Mouse (Mus musculus) gastrocnemius, postnatal 14 days (tissue): ENCODE measurements around the gene Pxn. TPM values are rescaled to one million over a fixed set of nuclear protein-coding genes. Genes with fewer than 3 reads are reported as not detected.

Experiments
- DNase-seq: peaks from one replicate; pipeline ENCODE4 v3.0.0; 2021; ENCODE audit warnings: mixed read lengths
- intact Hi-C: fragments of 180-260 bp; cut with DNase I; formaldehyde crosslinking; loops from one replicate; pipeline ENCODE4 v1.15.1; 2025; ENCODE audit warnings: low total_unique reads
- total RNA-seq, 2 experiments: library from RNA; stranded (reverse); gene quantifications; 2 replicates each; pipeline ENCODE4 v1.2.3; 2021

Gene Pxn
- total RNA-seq, 2 experiments from 2014 or later: 80.6 to 83.4 TPM

DNA sequence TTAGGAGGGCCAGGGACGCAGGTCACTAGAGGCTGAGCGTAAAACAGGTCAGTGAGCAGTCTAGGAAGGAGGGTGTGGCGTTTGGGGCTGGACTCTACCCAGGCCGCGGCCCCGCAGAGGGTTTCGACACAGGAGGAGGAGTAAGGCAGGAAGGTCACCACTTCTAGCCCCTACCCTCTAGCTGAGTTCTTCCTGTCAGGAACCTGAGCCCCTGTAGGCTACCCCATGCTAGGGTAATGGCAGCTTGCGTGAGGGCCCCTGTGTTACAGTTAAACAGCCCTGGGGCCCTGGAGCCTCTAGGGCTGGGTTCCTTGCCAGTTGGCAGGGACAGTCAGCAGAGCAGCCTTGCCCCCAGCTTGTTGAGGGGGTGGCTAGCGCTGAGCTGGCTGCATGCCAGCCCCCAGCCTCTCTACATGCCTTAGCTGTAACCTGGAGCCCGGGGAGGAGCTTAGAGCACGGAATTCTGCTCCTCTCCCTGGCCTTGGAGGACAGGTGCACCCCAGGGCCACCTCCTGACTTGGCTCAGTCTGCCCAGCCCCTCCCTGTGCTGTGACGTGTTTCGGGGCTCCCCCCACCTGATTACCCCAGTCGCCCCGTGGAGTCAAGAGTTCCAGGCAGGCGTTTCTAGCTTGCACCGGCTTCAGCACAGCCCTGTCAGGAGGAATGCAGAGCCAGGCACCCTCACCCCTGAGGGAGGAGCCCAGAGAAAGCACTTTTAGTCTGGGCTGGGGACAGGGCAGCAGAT lies 37.2 kb downstream of the Pxn start:
- peak; percentile 64 for DNase-seq
- intact Hi-C loops: no loop called here

DNA sequence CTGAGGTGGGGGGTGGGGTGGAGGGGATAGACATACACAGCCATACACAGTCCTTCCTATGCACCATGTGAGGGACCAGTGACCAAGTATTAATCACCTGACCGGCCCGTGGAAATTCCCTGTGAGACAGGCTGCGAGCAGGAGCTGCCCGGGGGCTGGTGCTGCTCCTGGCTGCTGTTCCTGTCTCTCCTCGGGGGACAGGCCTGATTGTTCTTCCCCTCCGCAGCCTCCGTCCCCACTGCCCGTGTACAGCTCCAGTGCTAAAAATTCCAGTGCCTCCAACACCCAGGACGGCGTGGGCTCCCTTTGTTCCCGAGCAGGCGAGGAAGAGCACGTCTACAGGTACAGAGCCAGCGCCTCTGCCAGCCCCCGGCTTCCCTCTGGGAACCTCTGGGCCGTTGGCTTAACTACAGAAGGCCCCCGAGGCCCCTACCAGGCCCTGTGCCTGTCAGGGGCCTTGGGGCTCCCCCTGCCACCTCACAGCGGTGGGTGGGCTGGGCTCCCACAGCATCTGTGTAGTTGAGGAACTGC lies 38.2 kb downstream of the Pxn start:
- DNase-seq: no peak

DNA sequence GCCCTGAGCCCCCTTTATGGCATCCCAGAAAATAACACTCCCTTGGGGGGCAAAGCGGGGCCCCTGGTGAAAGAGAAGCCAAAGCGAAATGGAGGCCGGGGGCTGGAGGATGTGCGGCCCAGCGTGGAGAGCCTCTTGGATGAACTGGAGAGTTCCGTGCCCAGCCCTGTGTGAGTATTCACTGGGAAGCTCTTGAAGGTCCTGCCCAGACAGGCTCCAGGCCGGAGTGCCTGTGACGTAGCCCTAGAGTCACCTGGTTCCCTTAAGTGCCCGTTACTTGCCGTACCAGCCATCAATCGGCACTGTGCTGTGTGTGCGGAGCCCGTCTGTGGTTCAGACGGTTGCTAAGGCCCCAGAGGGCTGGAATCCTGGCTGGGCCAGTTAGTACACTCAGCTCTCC lies 39.2 kb downstream of the Pxn start:
- no peak for DNase-seq
- intact Hi-C loops: no loop called here

More for the DNA sequence above, 38.2 kb downstream of the Pxn start:
- intact Hi-C loops: no loop called here

DNA sequence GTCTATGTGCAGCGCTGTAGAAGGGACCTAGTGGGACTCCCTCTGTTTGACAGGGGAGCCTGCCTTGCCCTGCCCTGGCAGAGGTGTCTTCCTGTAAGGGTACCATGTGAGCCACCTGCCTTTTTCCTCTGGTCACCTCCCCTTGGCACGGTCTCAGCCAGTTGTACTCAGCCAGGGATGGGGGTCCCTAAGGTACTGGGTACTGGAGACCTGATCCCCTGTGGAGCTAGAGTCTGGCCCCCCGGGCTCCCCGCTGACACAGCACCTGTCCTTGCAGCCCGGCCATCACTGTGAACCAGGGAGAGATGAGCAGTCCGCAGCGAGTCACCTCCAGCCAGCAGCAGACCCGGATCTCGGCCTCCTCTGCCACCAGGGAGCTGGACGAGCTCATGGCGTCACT lies 40.1 kb downstream of the Pxn start:
- DNase-seq: no peak
- intact Hi-C loops: no loop called here

DNA sequence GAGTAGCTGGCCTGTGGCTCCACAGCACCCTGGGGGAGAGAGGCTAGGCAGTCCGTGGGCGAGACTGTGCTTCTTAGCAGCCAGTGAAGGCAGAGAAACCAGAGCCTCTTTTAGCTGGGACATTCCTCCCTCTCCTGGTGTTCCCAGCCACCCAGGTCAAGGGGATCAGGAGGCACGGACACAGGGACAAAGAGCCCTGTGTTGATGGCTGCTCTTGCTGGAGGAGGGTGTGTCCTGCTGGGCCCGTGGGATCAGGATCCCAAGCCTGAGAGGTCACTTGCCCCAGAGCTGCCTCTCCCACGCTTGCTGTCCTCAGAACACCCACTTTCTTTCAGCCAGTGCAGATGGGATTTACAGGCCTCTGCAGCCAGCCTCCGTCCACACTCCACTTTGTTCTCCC lies 40.5 kb downstream of the Pxn start:
- intact Hi-C loops: no loop called here

DNA sequence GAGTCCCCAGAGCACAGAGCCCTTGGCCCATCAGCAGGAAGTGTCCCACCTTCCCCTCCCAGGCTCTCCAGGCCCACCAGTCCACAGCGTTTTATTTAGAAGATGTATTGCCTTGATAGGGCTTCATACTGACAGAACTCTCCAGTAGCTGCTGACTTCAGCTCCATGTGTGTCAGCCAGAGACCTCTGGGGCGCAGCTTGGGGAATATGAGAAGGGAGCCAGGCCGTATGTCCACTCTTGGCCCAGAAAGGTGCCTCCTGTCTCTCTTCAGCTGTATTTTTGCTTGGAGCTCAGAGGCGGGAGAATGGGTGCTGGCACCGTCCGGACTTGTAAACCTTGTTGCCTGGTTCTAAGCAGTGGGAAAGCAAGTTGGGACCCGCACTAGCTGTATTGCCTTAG lies 40.9 kb downstream of the Pxn start:
- DNase-seq: no peak

More for the DNA sequence above, 40.5 kb downstream of the Pxn start:
- no peak for DNase-seq

GRCm38 (mm10) chr5:115548501-115549285 lies 42.2 kb downstream of the Pxn start:
- intact Hi-C loops: no loop called here
- no peak for DNase-seq

More for the DNA sequence above, 40.9 kb downstream of the Pxn start:
- intact Hi-C loops: no loop called here

GRCm38 (mm10) chr5:115550482-115551005 lies 44.1 kb downstream of the Pxn start:
- intact Hi-C loops: loop anchor here (5.0 kb wide), 1 partner anchor 48 kb away; no protein-coding TSS in a partner anchor

DNA sequence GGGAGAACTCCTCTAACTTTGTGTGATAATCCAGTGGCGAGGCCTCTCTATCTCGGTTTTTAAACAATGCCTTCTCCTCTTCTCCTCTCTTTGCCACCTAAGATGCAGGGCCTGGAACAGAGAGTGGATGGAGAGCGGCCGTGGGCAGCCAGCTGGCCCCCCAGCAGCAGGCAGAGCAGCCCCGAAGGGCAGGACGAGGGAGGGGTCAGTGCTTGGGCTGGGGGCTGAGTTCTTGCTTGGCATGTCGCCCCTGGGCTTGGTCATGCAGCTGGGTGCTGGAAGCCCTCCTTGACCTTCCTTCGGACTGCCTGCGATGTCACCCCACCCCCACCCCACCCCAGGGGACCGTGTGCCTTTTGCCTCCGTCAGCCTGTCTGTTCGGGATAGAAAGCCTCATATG lies 44.9 kb downstream of the Pxn start:
- no peak for DNase-seq
- intact Hi-C loops: loop anchor here (5.0 kb wide), 1 partner anchor 49 kb away; no protein-coding TSS in a partner anchor

More at GRCm38 (mm10) chr5:115550482-115551005, 44.1 kb downstream of the Pxn start:
- no peak for DNase-seq

DNA sequence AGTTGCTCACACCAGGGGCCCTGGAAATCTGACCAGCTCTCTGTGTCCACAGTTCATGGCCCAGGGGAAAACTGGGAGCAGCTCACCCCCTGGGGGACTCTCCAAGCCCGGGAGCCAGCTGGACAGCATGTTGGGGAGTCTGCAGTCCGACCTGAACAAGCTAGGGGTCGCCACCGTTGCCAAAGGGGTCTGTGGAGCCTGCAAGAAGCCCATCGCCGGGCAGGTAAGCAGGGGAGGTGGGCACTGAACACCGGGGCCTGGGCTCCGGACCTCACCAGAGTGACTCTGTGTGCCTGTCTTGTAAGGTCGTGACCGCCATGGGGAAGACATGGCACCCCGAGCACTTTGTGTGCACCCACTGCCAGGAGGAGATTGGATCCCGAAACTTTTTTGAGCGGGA lies 45.3 kb downstream of the Pxn start:
- intact Hi-C loops: loop anchor here (5.0 kb wide), 1 partner anchor 49 kb away; no protein-coding TSS in a partner anchor
- no peak for DNase-seq

DNA sequence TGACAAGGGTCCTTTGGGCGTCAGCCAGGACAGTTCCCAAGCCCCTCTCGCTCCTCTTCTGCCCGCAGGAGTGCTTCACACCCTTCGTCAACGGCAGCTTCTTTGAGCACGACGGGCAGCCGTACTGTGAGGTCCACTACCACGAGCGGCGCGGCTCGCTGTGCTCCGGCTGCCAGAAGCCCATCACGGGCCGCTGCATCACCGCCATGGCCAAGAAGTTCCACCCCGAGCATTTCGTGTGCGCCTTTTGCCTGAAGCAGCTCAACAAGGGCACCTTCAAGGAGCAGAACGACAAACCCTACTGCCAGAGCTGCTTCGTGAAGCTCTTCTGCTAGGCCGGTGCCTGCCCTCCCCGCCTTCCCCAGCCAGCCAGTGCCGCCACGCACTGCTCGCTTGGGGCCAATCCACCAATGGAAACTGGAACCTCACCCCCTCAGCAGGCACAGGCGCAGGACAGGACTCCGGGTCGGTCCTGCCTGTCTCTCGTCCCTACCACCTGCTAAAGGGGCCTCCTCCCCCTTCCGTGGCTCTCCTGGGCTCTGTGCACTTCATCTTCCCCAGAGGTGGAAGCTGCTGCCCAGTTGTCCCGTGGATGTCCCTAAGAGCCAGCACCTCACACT lies 47.4 kb downstream of the Pxn start:
- intact Hi-C loops: loop anchor here (5.0 kb wide), 1 partner anchor 52 kb away; no protein-coding TSS in a partner anchor
- no peak for DNase-seq

DNA sequence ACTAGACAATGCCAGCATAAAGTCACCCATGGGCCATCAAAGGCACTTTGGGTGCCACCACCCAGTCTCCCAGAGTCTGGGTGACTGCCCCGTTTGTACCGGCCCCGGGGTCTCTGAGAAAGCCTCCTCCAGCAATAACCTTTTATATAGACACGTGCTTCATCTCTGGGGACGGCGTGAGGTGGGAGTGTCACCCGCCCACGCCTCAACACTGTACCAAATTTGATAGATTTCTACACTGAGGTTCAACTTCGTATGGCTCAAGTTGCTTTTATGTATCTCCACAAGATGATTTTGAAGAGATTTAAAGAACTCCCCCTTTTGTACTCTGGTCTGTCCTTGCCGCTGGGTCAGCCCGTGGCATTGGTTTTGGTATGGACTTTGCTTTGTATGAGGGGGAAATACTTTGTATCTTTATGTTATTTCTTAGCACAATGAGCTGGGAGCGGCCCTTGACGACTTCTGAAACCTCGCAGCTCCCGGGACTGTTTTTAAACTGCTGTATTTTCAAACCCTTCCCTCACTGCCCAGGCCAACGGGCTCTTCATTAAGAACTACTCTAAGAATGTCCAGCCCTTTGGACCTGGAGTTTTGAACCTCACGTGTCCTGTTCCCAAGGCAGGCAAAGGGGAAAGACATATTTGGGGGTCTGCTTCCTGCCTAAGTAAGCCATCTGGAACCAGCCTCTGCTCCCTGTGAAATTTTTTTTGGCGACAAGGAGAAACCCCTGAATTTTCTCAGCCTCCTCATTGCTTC lies 48.2 kb downstream of the Pxn start:
- no peak for DNase-seq
- intact Hi-C loops: loop anchor here (5.0 kb wide), 1 partner anchor 52 kb away; no protein-coding TSS in a partner anchor

DNA sequence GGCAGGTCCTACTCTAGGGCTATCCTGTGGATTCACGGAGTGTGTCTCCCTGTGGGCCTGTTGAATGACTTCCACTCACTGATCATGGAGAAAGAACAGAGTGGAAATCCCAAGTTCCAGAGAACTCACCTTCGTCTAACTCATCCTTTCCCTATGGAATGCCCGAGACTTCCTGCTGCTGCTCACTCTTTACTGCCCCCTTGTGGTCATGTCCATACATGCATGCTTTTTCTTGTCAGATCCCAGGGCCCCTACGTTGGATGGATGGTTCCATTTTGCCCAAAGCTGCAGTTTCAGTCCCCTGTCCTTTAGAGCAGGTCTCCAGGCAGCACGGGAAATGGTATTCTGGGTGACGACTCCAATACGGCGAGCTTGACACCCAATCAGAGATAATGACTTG lies 49.7 kb downstream of the Pxn start:
- intact Hi-C loops: no loop called here
- peak; percentile 67 for DNase-seq

GRCm38 (mm10) chr5:115558182-115558794 lies 51.8 kb downstream of the Pxn start:
- intact Hi-C loops: no loop called here
- DNase-seq: no peak

DNA sequence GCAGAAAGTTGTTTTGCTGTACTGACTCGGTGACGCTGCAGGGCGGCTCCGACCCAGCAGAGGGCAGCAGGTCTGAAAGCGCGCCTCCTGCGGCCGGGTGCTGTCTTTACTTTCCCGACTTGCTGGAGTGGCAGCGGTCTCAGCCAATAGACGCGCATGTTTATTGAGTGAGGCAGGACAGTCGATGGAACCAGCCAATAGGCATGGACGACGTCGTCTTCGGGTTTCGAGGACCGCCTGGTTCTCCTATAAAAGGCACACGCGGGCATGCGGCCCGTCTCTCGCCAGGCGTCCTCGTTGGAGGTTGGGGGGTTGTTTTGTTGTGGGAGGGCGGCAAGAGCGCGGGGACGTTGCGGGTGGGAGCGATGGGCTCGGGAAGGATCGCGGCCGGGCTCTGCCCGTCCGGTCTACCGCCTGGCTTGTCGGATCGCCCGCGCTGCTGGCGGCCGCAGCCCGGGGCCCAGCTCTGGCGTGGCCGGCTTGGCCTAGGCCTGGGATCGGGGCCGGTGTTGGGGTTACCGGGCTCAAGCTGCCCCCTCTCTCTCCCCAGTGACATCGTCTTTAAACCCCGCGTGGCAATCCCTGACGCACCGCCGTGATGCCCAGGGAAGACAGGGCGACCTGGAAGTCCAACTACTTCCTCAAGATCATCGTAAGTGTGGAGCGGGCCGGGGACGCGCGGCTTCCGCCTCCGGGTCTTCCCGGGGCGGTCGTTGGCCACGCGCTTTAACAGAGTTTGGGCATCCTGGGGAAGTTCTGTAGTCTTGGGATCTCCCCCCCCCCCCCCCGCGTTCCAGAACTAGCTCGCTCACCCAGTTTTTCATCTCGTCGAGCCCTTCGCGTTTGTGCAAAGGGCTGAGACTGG lies 53.0 kb downstream of the Pxn start, which contains the start of gene Rplp0:
Gene Rplp0, plus strand, starts transcription at position 231 of the 865 bp plus-strand sequence.
- intact Hi-C loops: no loop called here
- DNase-seq: peak; percentile 99

GRCm38 (mm10) chr5:115560336-115560905 lies 53.9 kb downstream of the Pxn start:
- no peak for DNase-seq
- intact Hi-C loops: no loop called here
